Mouse (Mus musculus): ENCODE data around the gene Zfp580.

- TF ChIP-seq CTCF (IDR thresholded peaks at IDR 0.05; ENCODE audit: low read depth, low read length) (no peak), GATA1 (IDR thresholded peaks at IDR 0.05; ENCODE audit: borderline replicate concordance, low read length) (no peak)
Observed at GRCm38 (mm10) chr7:5044981-5045380, 6.4 kb upstream of the Zfp580 start.
